Mouse (Mus musculus) layer of hippocampus, adult 9-10 months (tissue): ENCODE data around the gene Dnah2.

Source experiments
- DNase-seq: peaks from one replicate; pipeline ENCODE4 v3.0.0; 2022; ENCODE audit warnings: low spot score

Gene Dnah2

GRCm38 (mm10) chr11:69549060-69549656 is at the start of gene Dnah2:
Gene Dnah2 (minus strand): TSS chr11:69549110.
- DNase-seq, result no peak

- DNase-seq, result no peak
These were observed 45.9 kb upstream of the Dnah2 start for GRCm38 (mm10) chr11:69594853-69595252.

DNA sequence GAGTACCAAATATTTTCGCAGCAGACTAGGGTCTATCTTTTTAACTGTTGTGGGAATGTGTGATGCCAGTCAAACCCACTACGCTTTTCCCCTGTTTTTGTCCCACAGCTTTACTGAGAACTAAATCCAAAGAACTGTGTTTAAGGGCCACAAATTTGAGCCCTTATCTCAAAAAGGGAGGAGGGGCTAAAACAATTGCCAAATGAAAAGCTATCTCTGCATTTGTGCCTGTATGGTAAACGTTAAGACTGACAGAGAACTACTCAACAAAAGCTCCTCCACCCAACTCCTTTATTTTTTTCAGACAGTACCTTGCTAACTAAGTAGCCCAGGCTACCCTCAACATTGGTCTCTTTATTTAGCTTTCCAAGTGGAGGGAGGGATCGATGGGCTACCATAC is 43.9 kb upstream of the Dnah2 start:
- DNase-seq, result no peak

GRCm38 (mm10) chr11:69591899-69592637 is 43.2 kb upstream of the Dnah2 start:
- DNase-seq, result no peak

DNA sequence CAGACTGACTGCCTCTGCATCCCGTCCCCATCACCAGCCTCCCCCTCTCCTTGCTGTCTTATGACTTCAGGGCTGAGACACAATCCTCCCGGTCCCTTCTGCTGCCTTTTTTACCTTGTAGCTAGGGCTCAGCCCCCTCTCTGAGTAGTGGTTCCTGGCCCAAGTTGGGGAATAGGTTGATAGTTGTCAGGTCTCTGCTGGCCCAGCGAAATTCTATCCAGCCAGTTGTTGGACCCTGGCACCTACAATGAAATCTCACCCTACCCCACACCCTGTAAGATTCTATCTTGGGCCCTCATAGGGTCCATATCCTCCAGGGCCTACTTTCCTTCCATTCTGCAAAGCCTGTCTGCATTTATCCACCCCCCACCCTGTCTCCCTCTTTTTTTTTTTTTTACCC is 42.5 kb upstream of the Dnah2 start:
- DNase-seq, result no peak

- DNase-seq, result no peak
These were observed 41.7 kb upstream of the Dnah2 start for GRCm38 (mm10) chr11:69590622-69591021.

GRCm38 (mm10) chr11:69589207-69589834 is 40.4 kb upstream of the Dnah2 start:
- DNase-seq, result no peak

DNA sequence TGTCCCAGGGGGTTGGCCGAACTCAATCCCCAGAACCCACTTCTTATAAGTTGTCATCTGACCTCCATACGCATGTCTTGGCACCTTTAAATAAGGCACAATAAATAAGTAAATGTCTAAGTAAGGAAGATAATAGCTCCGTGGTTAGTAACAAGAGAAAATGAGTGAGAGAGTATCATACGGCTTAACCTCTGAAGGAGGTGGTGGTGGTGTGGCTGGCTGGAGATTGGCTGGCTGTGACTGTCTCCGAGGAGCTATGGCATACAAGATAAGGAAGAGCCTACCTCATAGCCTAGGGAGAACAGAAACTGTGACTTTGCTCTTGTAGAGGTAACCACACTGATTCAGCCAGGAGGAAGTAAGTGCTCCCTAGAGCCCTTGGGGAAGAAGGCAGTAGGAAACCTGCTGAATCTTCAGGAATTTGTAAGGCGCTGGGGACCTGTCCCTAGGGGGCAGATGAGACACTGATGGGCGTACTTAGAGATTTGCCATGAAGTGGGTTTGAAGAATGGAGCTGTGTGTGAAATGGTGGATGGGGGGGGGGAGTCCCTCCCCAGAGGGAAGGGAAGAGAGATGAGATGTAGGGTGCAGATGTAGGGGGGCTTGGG is 36.9 kb upstream of the Dnah2 start:
- DNase-seq, result no peak

DNA sequence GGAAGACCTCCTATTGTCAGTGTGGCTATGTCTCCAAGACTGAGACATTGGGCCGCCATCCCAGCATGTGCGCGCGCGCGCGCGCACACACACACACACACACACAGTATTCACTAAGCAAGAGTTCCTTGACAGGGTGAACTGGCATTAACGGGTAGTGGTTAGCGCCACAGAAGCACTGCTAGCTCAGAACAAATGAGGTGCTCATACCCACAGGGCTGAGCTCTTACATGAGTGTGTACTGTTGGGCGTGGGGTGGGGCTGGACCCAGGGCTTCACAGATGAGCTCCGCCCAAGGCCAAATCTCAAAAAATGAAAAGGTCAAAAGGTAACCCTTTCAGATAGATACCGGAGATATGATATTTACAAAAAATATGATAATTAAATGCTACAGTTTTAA is 36.0 kb upstream of the Dnah2 start:
- DNase-seq, result no peak

- DNase-seq, result no peak
These were observed 35.1 kb upstream of the Dnah2 start for GRCm38 (mm10) chr11:69584008-69584407.

- no peak for DNase-seq
These were observed 33.4 kb upstream of the Dnah2 start for GRCm38 (mm10) chr11:69582230-69582805.

DNA sequence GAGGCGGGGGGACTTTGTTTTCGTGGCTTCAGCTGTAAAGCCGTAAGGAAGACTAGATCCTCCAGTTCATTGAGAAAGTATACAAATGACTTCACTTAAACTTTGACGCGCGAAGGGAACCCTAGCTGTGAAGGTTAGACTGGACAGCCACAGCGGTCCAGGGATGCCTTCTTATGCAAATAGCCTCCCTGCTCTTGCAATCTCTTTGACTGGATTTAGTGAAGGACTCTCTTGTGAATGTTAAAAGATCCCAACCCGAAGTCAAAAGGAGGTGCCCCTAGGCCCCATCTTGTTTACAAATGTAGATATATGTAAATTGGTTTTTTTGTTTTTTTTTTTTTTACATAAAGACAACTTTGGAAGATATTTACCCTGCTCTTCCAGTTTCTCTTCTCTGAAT is 32.9 kb upstream of the Dnah2 start:
- no peak for DNase-seq

GRCm38 (mm10) chr11:69581147-69581688 is 32.3 kb upstream of the Dnah2 start:
- DNase-seq, result no peak

- no peak for DNase-seq
These were observed 31.7 kb upstream of the Dnah2 start for GRCm38 (mm10) chr11:69580572-69581146.

- DNase-seq, result peak; percentile 86
These were observed 31.2 kb upstream of the Dnah2 start, which contains the start of the genes Wrap53 and Trp53 for GRCm38 (mm10) chr11:69580091-69580514. Gene Wrap53 (minus strand): TSS chr11:69580255. Gene Trp53 (plus strand): TSS chr11:69580359.

DNA sequence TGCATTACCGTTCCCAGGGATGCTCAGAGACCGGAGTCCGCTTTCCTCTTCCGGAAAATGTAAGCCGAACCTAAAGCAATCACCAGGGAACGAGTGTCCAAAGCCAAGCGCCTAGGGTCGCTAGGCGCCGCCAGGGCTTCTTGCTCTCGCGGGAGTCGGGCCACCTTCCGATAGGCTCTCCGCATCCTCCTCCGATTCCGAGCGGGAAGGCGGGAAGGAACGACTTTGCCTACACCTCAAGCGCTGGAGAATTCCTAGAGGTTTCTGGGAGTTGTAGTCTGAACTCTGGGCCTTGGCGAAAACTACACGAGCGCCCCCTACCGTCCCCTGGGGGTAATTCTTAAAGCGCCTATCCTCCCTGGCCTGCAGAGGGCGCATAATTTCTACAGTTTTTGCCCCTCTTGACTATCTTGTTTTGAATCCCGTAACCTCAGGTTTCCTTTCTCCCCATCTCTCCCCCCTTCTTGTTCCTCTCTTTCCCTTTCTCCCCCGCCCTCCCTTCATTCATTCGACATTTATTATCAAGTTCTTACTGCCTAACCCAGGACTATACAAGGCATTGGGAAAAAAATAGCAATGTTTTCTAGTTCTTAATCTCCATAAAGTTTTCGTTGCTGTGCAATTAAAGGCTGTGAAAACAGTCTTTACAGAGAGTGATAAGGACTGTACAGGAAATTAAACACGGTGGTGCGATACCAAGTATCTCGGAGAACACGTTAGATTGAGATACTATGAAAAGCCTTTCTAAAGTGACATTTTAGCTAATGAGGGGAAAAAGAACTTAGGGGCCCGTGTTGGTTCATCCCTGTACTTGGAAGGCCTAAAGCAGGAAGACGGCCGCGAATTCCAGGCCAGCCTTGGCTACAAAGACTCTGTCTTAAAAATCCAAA is 30.5 kb upstream of the Dnah2 start:
- DNase-seq, result peak; percentile 97

- DNase-seq, result no peak
These were observed 29.4 kb upstream of the Dnah2 start for GRCm38 (mm10) chr11:69578301-69578700.

DNA sequence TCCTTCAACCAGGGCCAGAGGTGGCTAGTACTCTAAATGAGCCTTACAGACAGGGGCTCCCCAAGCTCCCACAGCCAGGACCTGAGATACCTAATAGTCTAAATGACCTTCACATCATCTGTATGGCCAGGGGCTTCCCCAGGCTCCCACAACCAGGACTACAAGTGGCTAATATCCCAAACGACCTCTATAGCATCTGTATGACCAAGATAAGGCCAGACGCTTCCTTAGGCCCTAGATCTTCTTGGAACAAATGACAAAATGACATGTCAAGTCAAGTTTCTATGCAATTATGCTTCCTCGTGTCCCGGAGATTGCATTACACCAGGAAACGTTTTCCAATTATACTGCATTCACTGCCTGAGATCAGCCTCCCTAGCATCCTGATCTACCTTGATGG is 27.4 kb upstream of the Dnah2 start:
- DNase-seq, result no peak

- DNase-seq, result no peak
These were observed 26.3 kb upstream of the Dnah2 start for GRCm38 (mm10) chr11:69575220-69575619.

DNA sequence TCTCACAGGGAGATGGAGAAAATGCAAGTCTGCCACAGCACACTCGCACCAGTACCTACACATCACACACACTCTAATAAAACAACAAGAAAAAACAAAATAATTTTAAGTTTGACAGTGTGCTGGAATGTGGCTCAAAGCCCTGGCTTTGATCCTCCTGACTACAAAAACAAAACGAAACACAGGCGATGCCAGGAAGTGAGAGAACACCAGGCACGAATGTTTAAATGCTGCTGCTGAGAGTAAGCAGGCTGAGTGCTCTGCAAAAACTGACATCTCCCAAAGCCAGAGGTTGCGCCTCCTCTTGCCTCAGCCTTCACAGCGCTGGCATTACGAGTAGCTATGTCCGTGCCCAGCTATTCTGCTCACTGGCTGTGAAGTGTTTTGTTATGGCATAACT is 16.2 kb upstream of the Dnah2 start:
- DNase-seq, result no peak

- DNase-seq, result no peak
These were observed 15.5 kb upstream of the Dnah2 start for GRCm38 (mm10) chr11:69564391-69564790.
